Mouse (Mus musculus): Measurements from ENCODE around the gene Prpf6.

DNA sequence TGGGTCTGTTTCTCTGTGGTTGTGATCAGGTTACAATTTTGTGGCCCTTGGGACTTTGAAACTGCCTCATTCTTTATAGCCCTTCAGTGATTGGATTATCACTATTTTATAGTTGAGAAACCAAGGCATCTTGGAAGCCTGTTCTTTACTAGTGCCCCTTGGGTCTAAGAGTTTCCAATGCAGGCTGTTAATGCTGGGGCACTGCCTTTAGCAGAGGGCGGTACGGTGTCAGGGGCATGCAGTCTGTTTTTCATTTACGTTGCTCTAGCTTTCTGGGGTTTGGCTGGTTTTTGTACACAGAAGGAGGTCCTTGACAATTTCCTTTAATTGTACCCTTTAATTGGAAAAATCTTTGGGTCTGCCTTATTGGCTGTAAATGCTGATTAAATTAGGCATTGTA, 54.0 kb downstream of the Prpf6 start:
- TF ChIP-seq MXI1 (IDR thresholded peaks at IDR 0.05; ENCODE audit: low read depth, low read length) (no peak), EP300 (IDR thresholded peaks at IDR 0.05; ENCODE audit: low read depth in 1 of 2, low read length in 2 of 2) (no peak), CTCF (IDR thresholded peaks at IDR 0.05 in 2 of 3, conservative IDR thresholded peaks at IDR 0.05 in 1 of 3; ENCODE audit: control insufficient read depth in 1 of 3, insufficient read depth in 1 of 3, low read depth in 2 of 3, low read length in 3 of 3, poor library complexity in 1 of 3, severe bottlenecking in 1 of 3) (no peak), TCF12 (IDR thresholded peaks at IDR 0.05; ENCODE audit: low read depth, low read length) (no peak), MYC (IDR thresholded peaks at IDR 0.05; ENCODE audit: low read depth, low read length) (no peak), POLR2A (IDR thresholded peaks at IDR 0.05; ENCODE audit: control insufficient read depth in 1 of 2, insufficient read depth in 1 of 2, low read depth in 1 of 2, low read length in 2 of 2, poor library complexity in 1 of 2) (no peak)
